Mouse (Mus musculus) thymus, postnatal 36 days (tissue): ENCODE results near the gene Fam117a.

Experiments
- DNase-seq, 2 experiments: peaks; one replicate each; pipeline ENCODE4 v3.0.0; 2022; ENCODE audit warnings: mixed read lengths in 2 of 2

Gene Fam117a

GRCm38 (mm10) chr11:95333805-95334204 lies 3.0 kb upstream of the Fam117a start:
- DNase-seq, result no peak

GRCm38 (mm10) chr11:95334448-95335060 lies 2.3 kb upstream of the Fam117a start:
- no peak for DNase-seq

DNA sequence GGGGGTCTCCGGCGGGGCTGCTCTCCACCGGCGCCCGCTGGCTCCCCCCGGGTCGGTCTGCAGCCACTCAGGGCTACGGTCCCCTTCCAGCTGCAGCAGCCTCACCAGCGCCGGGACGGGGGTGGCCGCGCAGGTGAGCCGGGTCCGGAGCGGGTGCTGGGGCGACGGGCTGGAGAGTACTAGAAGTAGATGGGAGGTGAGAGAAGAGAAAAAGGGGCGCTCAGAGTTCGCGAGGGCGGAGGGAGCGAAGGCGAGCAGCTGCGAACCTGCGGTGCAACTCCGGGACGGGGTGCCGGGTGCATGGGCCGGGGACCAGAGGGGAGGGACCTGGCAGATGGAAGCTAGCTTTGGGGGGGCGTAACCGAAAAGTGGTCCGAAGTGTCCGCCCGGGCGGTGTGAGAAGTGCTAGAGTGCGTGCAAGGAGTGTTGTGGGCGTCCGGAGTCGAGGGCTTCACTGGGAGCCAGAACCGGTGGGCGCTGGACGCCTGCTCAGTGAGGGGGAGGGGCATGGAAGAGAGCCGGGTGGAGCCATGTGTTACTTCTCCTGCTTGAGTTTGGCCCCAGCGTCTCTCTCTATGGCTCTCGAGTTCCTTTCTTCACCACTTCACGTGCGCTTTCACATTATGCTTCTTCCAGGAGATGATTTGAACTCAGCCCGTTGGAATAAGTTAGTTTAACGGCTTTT lies 453 bp downstream of the Fam117a start:
- peak; percentile 71 to 80 for DNase-seq

DNA sequence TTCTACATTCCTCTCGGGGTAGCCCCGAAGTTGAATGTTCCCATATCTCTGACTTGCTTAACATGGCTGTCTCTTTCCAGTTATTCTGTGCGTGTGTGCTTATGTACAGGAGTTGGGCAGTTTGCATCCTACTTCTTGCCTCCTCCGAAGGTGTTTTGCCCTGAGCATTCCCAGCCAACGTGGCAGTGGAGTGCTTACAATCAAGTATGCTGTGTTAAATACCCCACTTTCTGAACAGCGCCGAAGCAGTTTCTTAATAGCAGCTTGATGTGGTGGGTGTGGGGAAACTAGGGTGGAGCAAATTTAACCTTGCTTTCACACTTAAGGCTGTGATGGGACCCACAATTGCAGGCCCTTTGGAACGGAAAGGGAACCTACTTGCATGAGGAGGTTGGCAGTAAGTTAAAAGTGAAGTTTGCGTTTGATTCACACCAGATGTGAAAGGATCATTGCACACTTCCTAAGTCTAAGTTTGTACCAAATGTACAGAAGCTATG lies 1.1 kb downstream of the Fam117a start:
- no peak for DNase-seq

DNA sequence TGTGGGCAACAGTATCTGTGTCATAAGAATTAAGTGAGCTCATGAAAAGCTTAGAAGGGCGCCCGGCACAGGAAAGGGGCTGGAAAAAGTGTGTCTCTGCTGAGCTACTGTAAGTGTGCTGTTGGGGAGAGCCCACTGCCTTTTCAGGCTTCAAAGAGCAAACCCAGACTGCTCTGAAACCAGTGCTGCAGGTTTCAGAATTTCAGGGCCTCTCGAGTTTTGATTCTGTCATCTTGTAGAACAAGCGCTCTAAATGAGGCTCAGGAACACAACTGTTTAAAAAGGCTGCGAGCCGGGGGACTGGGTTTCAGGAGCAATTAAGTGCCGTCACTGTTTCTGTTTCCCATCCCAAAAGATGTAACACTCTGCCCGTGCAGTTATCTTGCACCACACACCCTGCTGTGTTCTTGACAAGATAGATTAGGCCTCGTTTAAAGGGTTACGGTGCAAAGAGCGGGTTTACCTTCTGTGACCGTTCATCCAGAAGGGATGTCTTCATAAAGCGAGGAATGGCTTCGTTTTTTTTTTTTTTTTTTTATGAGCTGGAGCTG lies 2.7 kb downstream of the Fam117a start:
- DNase-seq, result peak; percentile 43 to 51

GRCm38 (mm10) chr11:95340259-95340658 lies 3.4 kb downstream of the Fam117a start:
- no peak for DNase-seq

DNA sequence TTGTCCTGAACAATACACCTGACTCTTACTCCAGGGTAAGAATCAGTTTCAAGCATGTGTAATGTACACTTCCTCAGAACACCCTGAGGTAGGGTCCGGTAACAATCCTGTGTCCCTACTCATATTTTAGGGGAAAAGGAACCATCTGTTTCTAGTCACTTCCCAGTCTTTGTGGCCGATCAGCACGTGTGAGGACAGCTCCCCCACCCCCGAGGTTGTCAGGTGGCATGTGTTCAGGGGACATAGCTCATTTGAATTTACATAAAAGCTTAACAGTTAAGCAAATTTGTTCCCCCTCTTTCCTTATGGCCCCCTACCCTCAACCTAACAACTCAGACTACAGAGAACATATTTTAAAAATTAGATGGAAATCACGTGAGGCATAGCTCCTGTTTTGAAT lies 3.8 kb downstream of the Fam117a start:
- DNase-seq, result no peak

DNA sequence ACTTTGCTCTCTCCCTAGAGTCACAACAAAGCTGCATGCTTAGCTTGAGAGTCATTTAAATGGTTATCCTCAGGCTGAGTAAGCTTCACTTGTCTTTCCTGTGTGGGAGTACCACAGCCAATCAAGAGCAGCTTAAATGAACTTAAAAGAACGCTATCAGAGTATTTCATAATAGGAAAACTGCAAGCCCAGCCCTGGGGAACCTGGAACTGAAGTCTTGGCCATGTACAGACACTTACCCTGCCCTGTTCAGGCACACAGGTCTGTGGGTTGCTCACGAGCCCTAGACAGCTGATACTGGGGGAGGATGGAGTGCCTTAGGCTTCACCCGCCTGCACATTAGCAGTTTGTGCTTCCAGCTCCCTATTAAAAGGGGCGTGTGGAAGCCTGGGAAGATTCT lies 6.4 kb downstream of the Fam117a start:
- DNase-seq, result no peak

GRCm38 (mm10) chr11:95344181-95344580 lies 7.4 kb downstream of the Fam117a start:
- no peak for DNase-seq

- no peak for DNase-seq
These were observed 13.5 kb downstream of the Fam117a start for GRCm38 (mm10) chr11:95350289-95350688.

- DNase-seq, result peak; percentile 52 to 72
These were observed 14.1 kb downstream of the Fam117a start for GRCm38 (mm10) chr11:95350960-95351359.

DNA sequence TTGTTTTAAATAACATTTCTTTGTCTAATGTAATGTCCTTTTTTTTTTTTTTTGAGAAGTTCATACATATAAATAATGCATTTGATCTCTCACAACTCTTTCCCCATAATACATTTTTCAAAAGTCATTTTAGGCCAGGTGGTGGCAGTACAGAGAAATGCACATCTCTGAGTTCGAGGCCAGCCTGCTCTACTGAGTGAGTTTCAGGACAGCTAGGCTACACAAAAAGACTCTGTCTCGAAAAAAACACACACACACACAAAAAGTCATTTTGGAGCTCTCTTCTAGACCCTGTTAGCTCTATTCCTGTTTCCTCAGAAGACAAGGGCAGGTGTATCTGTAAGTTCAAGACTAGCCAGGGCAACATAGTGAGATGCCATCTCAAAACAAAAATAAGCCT lies 15.9 kb downstream of the Fam117a start:
- no peak for DNase-seq

DNA sequence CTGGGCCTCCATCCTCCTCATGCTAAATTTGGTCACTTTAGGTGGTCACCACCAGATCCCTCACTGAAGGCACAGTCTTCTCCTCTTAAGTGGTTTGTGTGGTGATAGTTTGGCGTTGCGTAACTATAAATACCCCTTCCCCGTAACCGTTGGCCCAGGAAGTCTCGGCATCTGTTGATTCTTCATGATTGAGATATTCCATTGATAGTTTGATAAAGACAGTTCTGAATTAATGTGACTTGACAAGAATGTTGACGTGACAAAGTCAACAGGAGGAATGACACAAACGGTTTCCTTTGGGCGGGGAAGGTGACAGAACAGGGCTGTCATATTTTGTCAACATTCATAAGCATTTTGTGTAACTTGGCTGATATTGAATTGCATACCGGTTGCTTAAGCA lies 16.4 kb downstream of the Fam117a start:
- no peak for DNase-seq

DNA sequence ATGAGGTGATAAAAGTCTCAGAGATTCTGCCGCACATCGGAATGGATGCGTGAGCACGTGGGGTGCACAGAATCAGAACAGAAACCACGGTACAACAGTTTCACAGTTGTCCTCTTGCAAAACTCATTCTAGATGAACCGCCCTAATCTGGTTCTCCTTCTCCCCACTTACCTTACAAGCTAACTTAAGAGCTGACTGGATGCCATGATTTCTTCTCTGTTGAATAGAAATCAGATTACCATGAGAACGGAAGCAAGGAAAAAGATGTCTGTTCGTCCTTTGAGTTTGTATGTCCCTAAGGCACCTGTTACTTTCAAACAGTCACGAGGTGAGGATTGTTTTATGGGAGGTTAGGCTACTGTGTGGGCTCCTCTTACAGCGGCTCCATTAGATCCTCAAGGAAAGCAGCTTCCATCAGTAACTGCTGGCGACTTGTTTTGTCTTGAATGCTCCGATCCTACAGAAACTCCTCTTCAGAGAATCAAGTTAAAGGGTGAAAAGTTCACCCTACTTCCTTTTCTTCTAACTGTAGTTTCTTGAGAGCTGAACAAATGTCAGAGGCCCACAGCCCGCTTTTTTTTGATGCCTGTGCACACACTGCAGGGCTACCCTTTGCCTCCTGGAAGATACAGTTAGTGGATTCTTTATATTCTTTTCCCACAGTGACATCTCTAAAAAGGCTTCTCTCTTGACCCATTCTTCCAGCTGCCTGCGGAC lies 17.6 kb downstream of the Fam117a start:
- DNase-seq, result peak; percentile 37 to 56

- DNase-seq, result no peak
These were observed 18.3 kb downstream of the Fam117a start for GRCm38 (mm10) chr11:95354945-95355660.

DNA sequence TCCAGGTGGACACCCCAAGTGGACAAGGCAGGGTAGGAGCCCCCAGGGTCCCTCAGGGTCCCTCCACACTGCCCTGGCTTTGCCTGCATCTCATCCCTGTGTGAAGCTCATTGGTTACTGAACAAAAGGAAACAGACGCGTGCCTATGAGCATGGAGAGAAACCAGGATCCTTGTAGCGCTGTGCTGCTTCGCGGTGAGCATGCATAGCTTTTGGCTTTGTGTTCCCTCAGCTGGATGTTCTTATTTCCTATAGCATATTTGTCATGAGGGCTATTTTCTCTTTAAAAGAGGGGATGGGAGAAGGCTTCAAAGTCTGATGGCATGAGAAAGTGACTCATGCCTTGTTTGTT lies 18.8 kb downstream of the Fam117a start:
- peak; percentile 42 to 56 for DNase-seq

DNA sequence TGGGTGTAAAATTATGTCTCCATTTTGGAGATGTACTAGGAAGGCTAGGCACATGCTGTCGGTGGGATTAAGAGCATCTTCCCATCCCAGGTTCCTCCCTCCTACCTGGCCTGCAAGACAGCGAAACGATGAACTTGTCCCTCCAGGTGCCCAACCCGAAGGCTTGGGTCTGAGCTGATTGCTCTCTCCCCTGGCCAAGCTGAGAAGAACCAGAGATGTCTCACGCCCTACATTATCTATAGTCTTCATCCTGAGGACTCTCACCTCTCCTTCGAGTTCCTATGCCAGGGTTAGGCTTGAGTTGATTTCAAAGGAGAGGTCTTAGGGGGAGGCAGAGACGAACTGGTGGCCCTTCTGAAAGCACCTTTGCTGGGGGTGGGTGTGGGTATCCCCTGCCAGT lies 19.2 kb downstream of the Fam117a start:
- DNase-seq, result no peak

GRCm38 (mm10) chr11:95356469-95357273 lies 19.9 kb downstream of the Fam117a start:
- peak; percentile 88 to 94 for DNase-seq

DNA sequence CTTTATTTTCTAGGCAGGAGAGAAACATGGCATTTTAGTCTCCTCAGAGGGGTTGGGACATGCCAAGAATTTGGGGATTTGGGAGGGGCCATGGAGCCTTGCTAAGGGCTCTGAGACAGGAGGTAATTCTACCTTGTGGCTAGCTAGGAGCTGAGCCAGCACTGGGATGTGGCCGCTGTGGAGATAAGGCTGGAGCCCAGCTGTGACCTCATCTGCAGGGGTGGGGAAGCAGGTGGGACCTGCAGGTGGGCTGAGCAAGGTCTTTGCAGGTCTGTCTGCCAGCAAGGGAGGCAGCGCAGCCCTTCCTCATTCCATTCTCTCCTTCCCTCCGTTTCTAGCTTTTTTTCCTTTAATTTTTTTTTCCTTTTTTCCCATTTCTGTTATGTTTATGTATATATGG lies 21.4 kb downstream of the Fam117a start:
- DNase-seq, result peak; percentile 54 to 76

DNA sequence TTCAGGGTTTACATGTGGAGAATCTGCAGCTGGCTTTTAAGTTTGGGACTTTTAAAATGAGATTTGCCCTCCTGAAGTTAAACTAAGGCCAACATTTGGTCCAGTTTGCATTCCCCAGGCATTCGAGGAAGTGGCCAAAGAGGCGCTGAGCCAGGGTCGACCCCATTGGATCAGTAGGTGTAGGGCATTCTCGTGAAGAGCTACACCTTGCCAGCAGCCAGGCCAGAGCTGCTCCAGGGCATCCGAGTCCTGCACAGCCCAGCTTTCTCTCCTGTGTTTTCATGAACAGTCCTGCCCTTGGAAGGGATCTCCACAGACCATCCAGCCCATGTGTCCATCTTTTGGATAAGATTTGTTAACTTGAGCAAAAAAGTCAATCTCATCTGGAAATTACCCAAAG lies 27.6 kb downstream of the Fam117a start:
- DNase-seq, result no peak

- DNase-seq, result no peak
These were observed 28.8 kb downstream of the Fam117a start for GRCm38 (mm10) chr11:95365596-95365995.

DNA sequence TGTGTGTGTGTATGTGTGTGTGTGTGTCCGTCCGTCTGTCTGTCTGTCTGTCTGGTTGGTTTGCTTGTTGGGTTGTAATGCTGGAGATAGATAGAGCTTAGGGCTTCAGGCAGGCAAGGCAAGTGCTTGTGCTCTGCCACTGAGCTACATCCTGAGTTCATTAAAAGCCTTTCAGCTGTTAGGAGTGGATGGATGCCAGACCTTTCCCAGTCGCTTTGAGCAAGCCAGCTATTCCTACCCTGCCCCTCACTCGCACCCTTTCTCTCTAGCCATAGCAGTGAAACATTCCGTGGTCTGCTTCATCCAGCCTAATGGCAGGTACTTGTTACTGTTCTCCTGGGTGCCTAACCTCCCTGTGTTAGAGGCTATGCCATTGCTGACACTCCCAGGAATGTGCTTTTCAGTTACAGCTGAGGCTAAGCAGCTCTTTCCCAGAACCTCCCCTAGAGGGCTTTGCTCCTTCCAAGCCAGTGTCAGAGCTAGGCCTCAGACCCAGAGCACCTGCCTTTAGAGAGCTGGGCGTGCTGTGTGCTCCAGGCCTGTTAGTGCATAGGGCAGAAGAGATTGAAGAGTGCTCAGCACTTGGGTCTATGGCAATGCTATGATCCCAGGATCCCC lies 29.6 kb downstream of the Fam117a start:
- DNase-seq, result peak; percentile 34 to 53
